Mouse (Mus musculus) olfactory bulb, adult 2 months (tissue): Measurements from ENCODE around the gene Yif1a. TPM values are rescaled to one million over a fixed set of nuclear protein-coding genes. Genes with fewer than 3 reads are reported as not detected.

Source experiments
- H3K27ac ChIP-seq: fragments of 200-500 bp; 2 replicates; pipeline ENCODE4 v1.5.1; 2012; ENCODE audit warnings: low read depth, low read length; ENCODE audit not compliant: insufficient read depth
- H3K4me1 ChIP-seq: fragments of 200-500 bp; 2 replicates; pipeline ENCODE4 v1.6.1; 2012; ENCODE audit warnings: low read length; ENCODE audit not compliant: control insufficient read depth, insufficient read depth
- H3K4me3 ChIP-seq: fragments of 200-500 bp; 2 replicates; pipeline ENCODE4 v1.5.1; 2012; ENCODE audit warnings: mild to moderate bottlenecking, low read depth, low read length, moderate library complexity; ENCODE audit not compliant: insufficient read depth
- CTCF ChIP-seq: fragments of 200-500 bp; IDR thresholded peaks from 2 replicates; pipeline ENCODE4 v1.5.1; 2012; ENCODE audit warnings: low read depth, mild to moderate bottlenecking, low read length, moderate library complexity; ENCODE audit not compliant: insufficient read depth
- POLR2A ChIP-seq: fragments of 200-500 bp; IDR thresholded peaks from 2 replicates; pipeline ENCODE4 v1.6.1; 2012; ENCODE audit warnings: mild to moderate bottlenecking, low read depth, low read length, moderate library complexity; ENCODE audit not compliant: insufficient read depth
- WGBS: fragments of 180-500 bp; shearing (Covaris S2); methylation state at CpG from one replicate; pipeline ENCODE4 v1.1.7; 2018; 5-methylcytosine and 5-hydroxymethylcytosine counted together
- polyA plus RNA-seq: library from polyadenylated mRNA; stranded (reverse); fragments of >200 nt; gene quantifications from 2 replicates; pipeline ENCODE4 v1.2.4, GENCODE M21; 2012; ENCODE audit warnings: low replicate concordance; ENCODE audit not compliant: missing spikeins, insufficient read depth, insufficient read length

The Yif1a gene
- polyA plus RNA-seq, 1 experiment = not detected

DNA sequence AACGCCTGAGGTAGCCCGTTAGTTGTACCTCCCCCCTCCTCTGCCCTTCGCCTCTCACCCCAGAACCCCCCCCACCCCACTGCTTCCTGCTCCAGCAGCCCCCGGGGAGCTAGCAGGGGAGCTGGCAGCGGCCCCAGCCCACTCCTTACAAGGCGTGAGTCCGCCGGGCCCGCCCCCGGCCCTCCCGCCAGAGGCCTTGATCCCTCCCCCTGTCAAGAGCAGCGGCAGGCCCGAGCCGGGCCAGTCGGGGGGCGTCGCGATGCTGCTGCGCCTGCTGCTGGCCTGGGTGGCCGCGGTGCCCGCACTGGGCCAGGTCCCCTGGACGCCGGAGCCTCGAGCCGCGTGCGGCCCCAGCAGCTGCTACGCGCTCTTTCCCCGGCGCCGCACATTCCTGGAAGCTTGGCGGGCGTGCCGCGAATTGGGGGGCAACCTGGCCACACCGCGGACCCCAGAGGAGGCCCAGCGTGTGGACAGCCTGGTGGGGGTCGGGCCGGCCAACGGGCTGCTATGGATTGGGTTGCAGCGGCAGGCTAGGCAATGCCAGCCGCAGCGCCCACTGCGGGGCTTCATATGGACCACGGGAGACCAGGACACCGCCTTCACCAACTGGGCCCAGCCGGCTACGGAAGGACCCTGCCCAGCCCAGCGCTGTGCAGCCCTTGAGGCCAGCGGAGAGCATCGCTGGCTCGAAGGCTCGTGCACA is 20.3 kb upstream of the Yif1a start, which contains the start of gene Cd248:
Gene Cd248 (plus strand): TSS at position 212 of the 703 bp plus-strand sequence.
- Histone ChIP-seq H3K4me3 (peak within 1 kb of the TSS; percentile 33), H3K27ac (no peak within 1 kb of the TSS), H3K4me1 (peaks cover 39% of the 10 kb centered on the region)
- 5% methylated on average over 50 of the region's 56 CpGs for WGBS
- no peak for TF ChIP-seq POLR2A
- no peak for TF ChIP-seq CTCF

DNA sequence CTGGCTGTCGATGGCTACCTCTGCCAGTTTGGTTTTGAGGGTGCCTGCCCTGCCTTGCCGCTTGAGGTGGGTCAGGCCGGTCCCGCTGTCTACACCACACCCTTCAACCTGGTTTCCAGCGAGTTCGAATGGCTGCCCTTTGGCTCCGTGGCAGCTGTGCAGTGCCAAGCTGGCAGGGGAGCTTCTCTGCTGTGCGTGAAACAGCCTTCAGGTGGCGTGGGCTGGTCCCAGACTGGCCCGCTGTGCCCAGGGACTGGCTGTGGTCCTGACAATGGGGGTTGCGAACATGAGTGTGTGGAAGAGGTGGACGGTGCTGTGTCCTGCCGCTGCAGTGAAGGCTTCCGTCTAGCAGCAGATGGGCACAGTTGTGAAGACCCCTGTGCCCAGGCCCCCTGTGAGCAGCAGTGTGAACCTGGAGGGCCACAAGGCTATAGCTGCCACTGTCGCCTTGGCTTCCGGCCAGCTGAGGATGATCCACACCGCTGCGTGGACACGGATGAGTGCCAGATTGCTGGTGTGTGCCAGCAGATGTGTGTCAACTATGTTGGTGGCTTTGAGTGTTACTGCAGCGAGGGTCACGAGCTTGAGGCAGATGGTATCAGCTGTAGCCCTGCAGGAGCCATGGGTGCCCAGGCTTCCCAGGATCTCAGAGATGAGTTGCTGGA is 19.6 kb upstream of the Yif1a start:
- Histone ChIP-seq H3K4me1 (peaks cover 39% of the 10 kb centered on the region), H3K27ac (no peak overlapping the region), H3K4me3 (peak overlapping the region; percentile 33)
- TF ChIP-seq CTCF = no peak
- TF ChIP-seq POLR2A = no peak
- 49% methylated on average over 21 of the region's 21 CpGs for WGBS

DNA sequence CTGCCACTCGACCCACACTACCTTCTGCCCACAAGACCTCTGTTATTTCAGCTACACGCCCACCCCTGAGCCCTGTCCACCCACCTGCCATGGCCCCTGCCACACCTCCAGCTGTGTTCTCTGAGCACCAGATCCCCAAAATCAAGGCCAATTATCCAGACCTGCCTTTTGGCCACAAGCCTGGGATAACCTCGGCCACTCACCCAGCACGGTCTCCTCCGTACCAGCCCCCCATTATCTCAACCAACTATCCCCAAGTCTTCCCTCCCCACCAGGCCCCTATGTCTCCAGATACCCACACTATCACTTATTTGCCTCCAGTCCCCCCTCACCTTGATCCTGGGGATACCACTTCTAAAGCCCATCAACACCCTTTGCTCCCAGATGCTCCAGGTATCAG is 18.9 kb upstream of the Yif1a start:
- WGBS = 94% methylated on average over 5 of the region's 5 CpGs
- H3K4me1 ChIP-seq = peaks cover 39% of the 10 kb centered on the region
- no peak overlapping the region for H3K4me3 ChIP-seq
- TF ChIP-seq POLR2A (no peak), CTCF (no peak)
- no peak overlapping the region for H3K27ac ChIP-seq

DNA sequence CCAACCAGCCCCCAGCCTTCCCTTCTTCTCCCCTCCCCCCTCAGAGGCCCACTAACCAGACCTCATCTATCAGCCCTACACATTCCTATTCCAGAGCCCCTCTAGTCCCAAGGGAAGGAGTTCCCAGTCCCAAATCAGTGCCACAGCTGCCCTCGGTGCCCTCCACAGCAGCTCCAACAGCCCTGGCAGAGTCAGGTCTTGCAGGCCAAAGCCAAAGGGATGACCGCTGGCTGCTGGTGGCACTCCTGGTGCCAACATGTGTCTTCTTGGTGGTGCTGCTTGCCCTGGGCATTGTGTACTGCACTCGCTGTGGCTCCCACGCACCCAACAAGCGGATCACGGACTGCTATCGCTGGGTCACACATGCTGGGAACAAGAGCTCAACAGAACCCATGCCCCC is 18.4 kb upstream of the Yif1a start:
- no peak overlapping the region for H3K4me3 ChIP-seq
- peaks cover 39% of the 10 kb centered on the region for H3K4me1 ChIP-seq
- no peak for TF ChIP-seq CTCF
- TF ChIP-seq POLR2A = no peak
- WGBS = 88% methylated on average over 7 of the region's 7 CpGs
- no peak overlapping the region for H3K27ac ChIP-seq

DNA sequence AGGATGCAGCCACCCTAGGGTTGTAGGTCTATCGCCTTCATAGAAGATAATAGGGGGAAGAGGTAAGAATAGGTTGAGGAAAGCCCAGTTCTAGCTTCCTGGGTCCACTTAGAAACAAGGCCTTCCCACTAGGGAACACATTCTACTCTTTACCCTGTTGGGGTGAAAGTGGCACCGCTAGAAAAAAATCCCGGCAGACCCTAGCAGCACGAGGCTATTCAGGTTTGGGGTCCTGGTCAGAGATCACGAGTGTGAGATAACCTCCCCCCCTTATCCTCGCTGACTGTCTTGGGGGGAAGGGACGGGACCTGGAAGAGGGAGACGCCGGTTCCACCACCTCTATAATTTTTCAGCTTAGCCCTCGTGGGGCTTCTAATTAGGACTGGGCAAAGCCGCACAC is 17.3 kb upstream of the Yif1a start:
- TF ChIP-seq CTCF (no peak), POLR2A (no peak)
- Histone ChIP-seq H3K4me1 (peaks cover 39% of the 10 kb centered on the region), H3K27ac (no peak overlapping the region), H3K4me3 (peak overlapping the region; percentile 49)
- 30% methylated on average over 11 of the region's 11 CpGs for WGBS

DNA sequence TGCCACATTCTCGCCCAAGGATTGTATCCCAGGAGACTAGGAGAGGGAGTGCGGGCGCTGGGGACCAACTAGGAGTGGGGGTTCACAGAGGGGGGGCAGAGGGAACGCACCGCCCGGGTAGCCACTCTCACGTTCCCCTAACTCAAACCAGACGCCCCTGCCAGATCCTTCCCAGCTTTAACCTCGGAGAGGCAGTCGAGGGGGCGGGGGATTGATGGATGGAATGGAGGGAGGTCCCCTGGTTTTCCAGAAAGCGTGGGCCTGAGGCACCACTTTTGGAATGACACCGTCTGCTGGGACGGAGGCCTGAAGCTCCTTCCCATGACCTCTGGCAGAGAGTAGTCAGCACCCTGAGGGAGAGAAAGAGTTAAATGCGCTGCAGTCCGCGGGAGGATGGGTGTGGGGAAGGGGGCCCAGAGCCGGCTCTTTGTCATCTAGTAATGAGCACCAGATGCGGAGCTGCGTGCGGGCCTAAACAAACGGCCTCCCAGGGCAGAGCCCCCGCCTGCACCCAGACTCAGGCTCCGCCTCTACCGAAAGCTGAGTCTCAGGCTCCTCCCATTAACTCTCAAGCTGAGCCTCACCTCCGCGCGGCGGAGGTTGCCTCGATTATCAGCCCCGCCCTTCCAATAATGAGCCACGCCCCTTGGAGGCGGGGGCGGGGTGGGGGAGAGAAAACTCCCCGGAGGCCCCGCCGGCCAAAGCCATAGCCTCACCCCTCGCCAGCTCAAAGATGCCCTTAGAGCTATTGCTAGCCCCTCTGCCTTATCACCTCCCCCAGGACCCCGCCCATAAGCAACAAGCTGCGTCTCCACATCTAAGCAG is 16.6 kb upstream of the Yif1a start:
- peaks cover 39% of the 10 kb centered on the region for H3K4me1 ChIP-seq
- 2% methylated on average over 40 of the region's 40 CpGs for WGBS
- H3K27ac ChIP-seq = peak overlapping the region; percentile 16; the same call in 1 of the 2 replicates
- TF ChIP-seq POLR2A (peak; percentile 38; the same call in 1 of the 2 replicates), CTCF (no peak)
- peak overlapping the region; percentile 49 for H3K4me3 ChIP-seq

DNA sequence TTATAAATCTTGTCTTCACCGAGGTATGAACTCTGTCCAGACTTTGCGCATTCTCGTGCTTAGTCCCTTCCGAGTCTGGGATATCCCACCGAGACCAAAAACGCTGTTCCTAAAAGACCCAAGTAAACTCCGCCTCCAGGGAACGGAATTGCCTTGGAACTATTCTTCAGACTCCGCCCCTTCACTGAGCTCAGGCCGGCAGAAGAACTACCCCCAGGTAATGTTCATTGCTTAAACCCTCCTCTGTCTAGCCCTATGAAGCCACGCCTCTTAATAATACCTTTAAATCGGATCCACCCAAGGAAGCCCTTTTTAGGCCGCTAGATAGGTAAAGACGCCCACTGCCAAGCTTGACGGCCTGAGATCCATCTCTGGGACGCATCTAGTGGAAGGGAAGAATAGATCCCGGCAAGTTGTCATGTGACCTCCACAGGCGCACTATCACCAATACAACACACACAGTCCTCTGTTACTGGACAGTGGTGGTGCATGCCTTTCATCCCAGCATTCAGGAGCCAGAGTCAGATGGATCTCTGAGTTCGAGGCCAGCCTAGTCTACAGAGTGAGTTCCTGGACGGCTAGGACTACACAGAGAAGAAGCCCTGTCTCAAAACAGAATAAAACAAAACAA is 15.8 kb upstream of the Yif1a start:
- H3K27ac ChIP-seq = no peak overlapping the region
- WGBS = 4% methylated on average over 20 of the region's 20 CpGs

DNA sequence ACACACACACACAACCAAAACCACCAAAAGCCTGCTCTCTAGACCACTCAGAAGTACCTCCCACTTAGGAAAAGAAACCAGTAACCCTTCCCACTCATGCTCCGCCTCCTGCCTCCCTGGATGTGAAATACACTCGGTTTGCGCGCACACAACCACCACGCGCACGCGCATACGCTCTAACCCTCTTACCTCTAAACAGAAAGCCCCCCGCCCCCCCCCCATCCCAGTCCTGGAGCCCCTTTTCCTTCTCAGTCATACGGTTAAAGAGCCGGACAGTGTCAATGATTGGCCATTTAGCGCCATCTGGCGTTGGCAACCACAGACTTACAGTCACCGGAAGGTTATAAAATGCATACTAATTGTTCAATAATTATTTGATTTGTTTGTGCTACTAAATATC is 15.3 kb upstream of the Yif1a start:
- under 1% methylated on average over 15 of the region's 15 CpGs for WGBS
- no peak overlapping the region for H3K27ac ChIP-seq
- peaks cover 28% of the 10 kb centered on the region for H3K4me1 ChIP-seq
- no peak for TF ChIP-seq POLR2A
- TF ChIP-seq CTCF = 0 out of 2 replicates have a peak, but pooled peaks have one; percentile 19
- peak overlapping the region; percentile 28; the same call in 1 of the 2 replicates for H3K4me3 ChIP-seq

More for the DNA sequence above, 15.8 kb upstream of the Yif1a start:
- Histone ChIP-seq H3K4me3 (peak overlapping the region; percentile 49), H3K4me1 (peaks cover 32% of the 10 kb centered on the region)
- TF ChIP-seq POLR2A = no peak
- no peak for TF ChIP-seq CTCF
